Mouse (Mus musculus): ENCODE data around the gene Tcf7l2.

DNA sequence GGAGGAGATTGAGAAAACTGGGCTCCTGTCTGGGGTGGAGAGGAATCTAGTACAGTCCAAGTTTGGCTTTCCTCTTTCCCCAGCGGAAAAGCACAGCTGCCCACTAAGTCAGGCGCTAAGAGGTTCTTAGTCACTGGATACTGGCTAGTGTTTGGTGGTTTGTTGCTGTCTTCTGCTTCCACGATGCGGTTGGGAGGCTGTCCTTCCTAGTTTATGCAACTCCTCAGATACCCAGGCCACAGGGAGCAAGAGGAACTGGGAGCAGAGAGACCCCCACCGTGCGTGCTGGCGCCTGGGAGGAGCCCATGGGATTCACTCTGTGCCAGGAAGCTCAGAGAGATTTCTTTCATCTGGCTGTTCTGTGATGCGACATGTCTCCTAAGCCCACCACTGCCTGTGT, 40.1 kb downstream of the Tcf7l2 start:
- TF ChIP-seq CTCF (IDR thresholded peaks at IDR 0.05; ENCODE audit: extremely low read depth, insufficient read length, insufficient replicate concordance, low read depth, low read length) (no peak), POLR2A (IDR thresholded peaks at IDR 0.05; ENCODE audit: low read depth, low read length) (no peak)
